7 mouse cellular contexts compared by ENCODE assay signal in the genomic region with DNA sequence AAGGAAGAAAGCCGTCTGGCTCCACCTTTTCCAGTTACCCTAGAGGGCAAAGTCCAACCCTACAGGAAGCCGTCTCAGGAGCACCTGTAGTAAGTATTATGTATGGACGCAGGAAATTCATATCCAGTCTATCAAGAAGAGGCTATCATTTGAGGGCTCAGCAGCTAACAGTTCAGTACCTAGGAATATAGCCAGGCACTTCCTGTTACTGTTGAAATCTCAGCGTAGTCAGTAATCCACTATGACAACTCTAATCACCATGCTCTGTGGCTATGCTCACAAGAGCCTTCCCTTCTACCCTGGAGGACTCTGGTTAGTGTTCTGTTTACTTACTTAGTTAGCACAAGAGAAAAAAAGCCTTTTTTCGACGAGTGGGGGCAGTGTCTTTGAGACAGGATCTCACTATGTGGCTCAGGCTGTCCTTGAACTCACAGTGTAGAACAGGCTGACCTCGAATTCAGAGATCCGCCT. TPM values are rescaled to one million over a fixed set of nuclear protein-coding genes. Genes with fewer than 3 reads are reported as not detected.
DNase-seq lines count a peak whose midpoint lies in the region; ATAC-seq and TF ChIP-seq lines count a peak whose summit lies in the region.

No protein-coding gene starts in this region.

- intact Hi-C loops in left cerebral cortex, postnatal 36 days (cut with DNase I), result loop anchor here (2.0 kb wide), 1 partner anchor 91 kb away; the partner anchor contains the start of gene Tmem42

- no peaks in the 10 kb centered on the region for H3K36me3 ChIP-seq in lung, embryonic 16.5 days (ENCODE audit: control insufficient read depth, insufficient read depth, low read length)
- no peaks in the 10 kb centered on the region for H3K36me3 ChIP-seq in hindbrain, embryonic 15.5 days
- H3K36me3 ChIP-seq in midbrain, embryonic 16.5 days (ENCODE audit: control insufficient read depth, insufficient read depth, low read length), result no peaks in the 10 kb centered on the region

- 43% methylated on average over 8 of the region's 8 CpGs for WGBS in lung, embryonic 16.5 days
- 68% methylated on average over 8 of the region's 8 CpGs for WGBS in hindbrain, embryonic 15.5 days
- WGBS in midbrain, embryonic 16.5 days, result 67% methylated on average over 8 of the region's 8 CpGs

- no peak for TF ChIP-seq POLR2A in brain, embryonic 14.5 days (IDR thresholded peaks at IDR 0.05; ENCODE audit: borderline replicate concordance, extremely low read depth, insufficient read depth, insufficient read length, poor library complexity, severe bottlenecking)

- H3K4me2 ChIP-seq in lung, embryonic 16.5 days (ENCODE audit: low read depth, low read length), result peak overlapping the region; percentile 94
- H3K4me2 ChIP-seq in hindbrain, embryonic 15.5 days, result peak overlapping the region; percentile 94
- peak overlapping the region; percentile 92 for H3K4me2 ChIP-seq in midbrain, embryonic 16.5 days (ENCODE audit: low read length)

- H3K9me3 ChIP-seq in lung, embryonic 16.5 days (ENCODE audit: control insufficient read depth, low read length), result no peaks in the 10 kb centered on the region
- H3K9me3 ChIP-seq in hindbrain, embryonic 15.5 days, result no peaks in the 10 kb centered on the region
- no peaks in the 10 kb centered on the region for H3K9me3 ChIP-seq in midbrain, embryonic 16.5 days (replicated peaks; ENCODE audit: control insufficient read depth, low read length, poor library complexity, severe bottlenecking)

- ATAC-seq in lung, embryonic 16.5 days (ENCODE audit: low read depth), result no peak
- ATAC-seq in hindbrain, embryonic 15.5 days (ENCODE audit: low FRiP score, low read depth), result no peak
- ATAC-seq in midbrain, embryonic 16.5 days, result no peak

- H3K4me3 ChIP-seq in lung, embryonic 16.5 days (ENCODE audit: low read length), result peak overlapping the region; percentile 98
- peak overlapping the region; percentile 75 for H3K4me3 ChIP-seq in hindbrain, embryonic 15.5 days
- peak overlapping the region; percentile 97 for H3K4me3 ChIP-seq in midbrain, embryonic 16.5 days (ENCODE audit: low read depth, low read length)

- H3K27me3 ChIP-seq in lung, embryonic 16.5 days (ENCODE audit: control insufficient read depth, insufficient read depth, low read depth, low read length), result no peaks in the 10 kb centered on the region
- H3K27me3 ChIP-seq in hindbrain, embryonic 15.5 days, result no peaks in the 10 kb centered on the region
- no peaks in the 10 kb centered on the region for H3K27me3 ChIP-seq in midbrain, embryonic 16.5 days (ENCODE audit: control insufficient read depth, insufficient read depth, low read depth, low read length)

- no peak for DNase-seq in lung, postnatal 25 days (ENCODE audit: low spot score)
- peak; percentile 5 for DNase-seq in brain, embryonic 14.5 days (ENCODE audit: low read depth)
- no peak for DNase-seq in left cerebral cortex, postnatal 36 days (ENCODE audit: low spot score in 2 of 2)
- DNase-seq in frontal cortex, postnatal 36 days (ENCODE audit: low spot score in 2 of 2), result no peak

- H3K9ac ChIP-seq in lung, embryonic 16.5 days (ENCODE audit: low read length), result peak overlapping the region; percentile 98
- H3K9ac ChIP-seq in hindbrain, embryonic 15.5 days, result peak overlapping the region; percentile 93
- H3K9ac ChIP-seq in midbrain, embryonic 16.5 days (ENCODE audit: low read depth, low read length), result peak overlapping the region; percentile 96; the same call in 1 of the 2 replicates

- H3K4me1 ChIP-seq in lung, embryonic 16.5 days (replicated peaks; ENCODE audit: control insufficient read depth, insufficient read depth, low read length), result peaks cover 21% of the 10 kb centered on the region
- H3K4me1 ChIP-seq in hindbrain, embryonic 15.5 days (replicated peaks), result peaks cover 20% of the 10 kb centered on the region
- peaks cover 20% of the 10 kb centered on the region for H3K4me1 ChIP-seq in midbrain, embryonic 16.5 days (ENCODE audit: control insufficient read depth, insufficient read depth, low read length)

- TF ChIP-seq CTCF in brain, embryonic 14.5 days (IDR thresholded peaks at IDR 0.05; ENCODE audit: borderline replicate concordance, extremely low read depth, insufficient read depth, insufficient read length), result no peak

- 0 out of 2 replicates have a peak overlapping the region, but pooled peaks have one; percentile 18 for H3K27ac ChIP-seq in lung, embryonic 16.5 days (ENCODE audit: low read length)
- H3K27ac ChIP-seq in hindbrain, embryonic 15.5 days (replicated peaks), result no peak overlapping the region
- H3K27ac ChIP-seq in midbrain, embryonic 16.5 days (ENCODE audit: low read length), result no peak overlapping the region

RNA-seq across cellular contexts. Expression of gene Zdhhc3, which starts 1.2 kb away (rescaled TPM):
- polyA plus RNA-seq in lung, embryonic 16.5 days (2015; fragmentation: Nextera tagmentation; extraction: Ambion mirVana), result 74.6 and 76.4 TPM in 2 replicates
- polyA plus RNA-seq in brain, embryonic 14.5 days (2012; rRNA removed), result 85.5 and 92.3 TPM in 2 replicates
- polyA plus RNA-seq in hindbrain, embryonic 15.5 days (2015; fragmentation: Nextera tagmentation; extraction: Ambion mirVana), result 87.1 and 93.5 TPM in 2 replicates
- polyA plus RNA-seq in midbrain, embryonic 16.5 days (2015; fragmentation: Nextera tagmentation; extraction: Ambion mirVana), result 83.8 and 84.9 TPM in 2 replicates
- total RNA-seq in left cerebral cortex, postnatal 36 days (2021), result 10 to 100 TPM; 59.8 to 77.8 TPM

RNA-seq across cellular contexts. Expression of gene Exosc7, which starts 1.2 kb away (rescaled TPM):
- polyA plus RNA-seq in lung, embryonic 16.5 days (2015; fragmentation: Nextera tagmentation; extraction: Ambion mirVana), result 120 and 123 TPM in 2 replicates
- 64.4 and 85.6 TPM in 2 replicates for polyA plus RNA-seq in brain, embryonic 14.5 days (2012; rRNA removed)
- 78.1 and 79.3 TPM in 2 replicates for polyA plus RNA-seq in hindbrain, embryonic 15.5 days (2015; fragmentation: Nextera tagmentation; extraction: Ambion mirVana)
- polyA plus RNA-seq in midbrain, embryonic 16.5 days (2015; fragmentation: Nextera tagmentation; extraction: Ambion mirVana), result 71.4 and 73.1 TPM in 2 replicates
- 10 to 100 TPM; 37.2 to 41.7 TPM for total RNA-seq in left cerebral cortex, postnatal 36 days (2021)

RNA-seq across cellular contexts. Expression of gene Clec3b, which starts 39.0 kb away (rescaled TPM):
- polyA plus RNA-seq in lung, embryonic 16.5 days (2015; fragmentation: Nextera tagmentation; extraction: Ambion mirVana), result 3.1 and 5.4 TPM in 2 replicates
- polyA plus RNA-seq in brain, embryonic 14.5 days (2012; rRNA removed), result 3.7 and 5.0 TPM in 2 replicates
- 3.2 and 3.6 TPM in 2 replicates for polyA plus RNA-seq in hindbrain, embryonic 15.5 days (2015; fragmentation: Nextera tagmentation; extraction: Ambion mirVana)
- polyA plus RNA-seq in midbrain, embryonic 16.5 days (2015; fragmentation: Nextera tagmentation; extraction: Ambion mirVana), result 2.2 and 3.6 TPM in 2 replicates
- total RNA-seq in left cerebral cortex, postnatal 36 days (2021), result 1 to 10 TPM; 3.5 to 4.0 TPM
